Mouse (Mus musculus) splenic B cell, adult 2 months (primary cell): ENCODE data around the gene Gls.

Experiments
- DNase-seq: peaks from one replicate; pipeline ENCODE4 v3.0.0-alpha.2; 2011; ENCODE audit warnings: low read depth, low spot score
- H3K27me3 ChIP-seq: 2 replicates; pipeline ENCODE4 v1.6.1; 2012; ENCODE audit warnings: mild to moderate bottlenecking, low read length, moderate library complexity, mixed read lengths; ENCODE audit not compliant: control insufficient read depth, poor library complexity, insufficient read depth, severe bottlenecking
- H3K36me3 ChIP-seq: 2 replicates; pipeline ENCODE4 v1.6.1; 2012; ENCODE audit warnings: mild to moderate bottlenecking, low read length, moderate library complexity, mixed read lengths; ENCODE audit not compliant: control insufficient read depth, poor library complexity, insufficient read depth, severe bottlenecking

Gene Gls

DNA sequence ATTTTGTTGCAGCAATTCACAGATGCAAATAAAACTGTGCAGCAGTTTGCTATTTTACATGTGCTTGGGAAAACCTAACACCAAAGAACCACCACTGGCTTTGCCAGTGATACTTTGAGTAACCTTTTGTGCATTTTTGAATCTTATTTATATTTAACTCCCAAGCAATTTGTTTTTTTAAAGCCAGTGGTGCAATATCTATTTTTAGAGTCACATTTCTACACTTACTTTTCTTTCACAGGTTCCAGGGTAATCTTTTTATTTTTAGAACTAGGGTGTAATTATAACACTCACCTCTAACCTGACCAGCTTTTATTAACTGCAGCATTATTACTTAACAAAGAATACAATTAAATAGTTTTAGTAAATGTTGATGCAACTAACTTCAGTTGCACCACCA is 51.0 kb downstream of the Gls start:
- Histone ChIP-seq H3K36me3 (0 out of 2 replicates have a peak, but pooled peaks cover 1% of the 10 kb centered on the region), H3K27me3 (no peaks in the 10 kb centered on the region)
- DNase-seq = no peak

DNA sequence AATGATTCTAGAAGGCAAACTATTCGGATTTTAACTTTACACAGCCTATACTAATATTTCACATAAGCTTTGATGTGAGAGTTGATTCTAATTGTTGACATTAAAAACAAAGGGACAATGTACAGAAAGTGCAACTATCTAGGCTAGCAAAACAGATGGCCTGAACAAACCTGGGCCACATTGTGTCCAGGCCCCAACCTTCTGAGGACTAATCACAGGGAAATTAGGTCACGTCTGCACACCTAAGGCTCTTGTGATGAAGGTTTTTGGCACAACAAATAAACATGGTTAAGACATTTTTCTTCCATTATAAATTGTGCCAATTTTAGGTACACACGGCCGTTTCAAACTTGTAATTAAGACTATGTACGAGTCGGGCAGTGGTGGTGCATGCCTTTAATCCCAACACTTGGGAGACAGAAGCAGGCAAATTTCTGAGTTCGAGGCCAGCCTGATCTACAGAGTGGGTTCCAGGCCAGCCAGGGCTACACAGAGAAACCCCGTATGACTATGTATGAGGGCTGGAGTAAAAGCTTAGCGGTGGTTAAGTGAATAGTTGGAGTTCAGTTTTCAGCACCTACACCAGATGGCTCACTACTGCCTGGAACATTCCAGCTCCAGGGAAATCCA is 53.0 kb downstream of the Gls start:
- Histone ChIP-seq H3K36me3 (0 out of 2 replicates have a peak, but pooled peaks cover 1% of the 10 kb centered on the region), H3K27me3 (no peaks in the 10 kb centered on the region)
- DNase-seq = no peak

DNA sequence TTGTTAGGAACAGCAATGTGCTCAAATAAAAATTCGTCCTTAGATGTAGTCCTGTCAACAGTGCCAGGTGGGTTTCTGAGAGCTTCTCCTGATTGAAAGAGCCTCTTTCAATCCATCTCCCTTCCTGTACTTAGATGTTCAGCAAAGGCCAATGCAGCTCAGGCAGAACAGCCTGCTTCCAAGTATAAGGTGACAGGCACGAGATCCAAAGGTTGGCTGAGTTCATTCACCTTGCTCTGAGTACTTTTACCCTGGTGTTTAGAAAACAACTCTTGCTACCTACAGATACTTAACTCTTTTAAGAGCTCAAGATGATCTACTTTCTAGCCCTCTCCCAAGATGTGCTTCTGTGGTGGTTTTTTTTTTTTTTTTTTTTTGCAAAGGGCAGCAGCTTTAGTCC is 56.0 kb downstream of the Gls start:
- no peaks in the 10 kb centered on the region for H3K27me3 ChIP-seq
- H3K36me3 ChIP-seq = 0 out of 2 replicates have a peak, but pooled peaks cover 1% of the 10 kb centered on the region
- no peak for DNase-seq

DNA sequence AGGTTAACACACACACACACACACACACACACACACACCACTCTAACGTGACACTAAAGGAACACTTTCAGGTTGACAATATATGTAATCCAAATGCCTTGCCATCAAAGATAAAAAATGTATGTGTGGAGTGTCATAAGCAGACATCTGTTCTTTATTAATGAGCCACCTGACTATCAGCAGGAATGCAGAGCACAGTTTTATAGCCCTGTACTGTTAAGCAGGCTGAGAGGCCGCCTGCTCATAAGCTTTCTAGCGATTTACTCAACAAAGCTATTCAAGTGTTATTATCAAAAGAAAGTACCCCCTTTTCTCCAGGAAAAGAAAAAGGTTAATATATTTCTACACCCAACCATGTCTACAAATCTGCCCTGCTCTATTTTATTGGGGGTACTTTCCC is 57.0 kb downstream of the Gls start:
- DNase-seq = no peak
- no peaks in the 10 kb centered on the region for H3K27me3 ChIP-seq
- H3K36me3 ChIP-seq = 0 out of 2 replicates have a peak, but pooled peaks cover 1% of the 10 kb centered on the region

DNA sequence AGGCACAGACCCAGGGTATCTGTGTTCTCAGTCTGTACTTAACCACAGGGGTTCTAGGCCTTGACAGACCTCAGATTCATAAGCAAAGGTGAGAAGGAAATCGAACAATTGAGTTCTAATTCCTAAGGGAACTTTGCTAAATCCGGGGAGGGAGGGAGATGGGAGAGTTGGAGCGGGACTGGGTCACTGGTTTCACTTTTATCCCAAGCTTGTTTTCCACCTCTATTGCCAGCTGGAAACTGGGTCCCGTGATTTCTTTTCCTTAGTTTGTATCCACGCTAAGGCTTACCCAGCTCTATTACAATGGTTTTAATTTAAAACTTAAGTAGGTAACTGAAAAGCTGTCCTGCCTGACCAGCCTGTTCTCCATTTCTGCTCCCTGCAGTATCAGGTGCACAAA is 57.7 kb downstream of the Gls start:
- H3K27me3 ChIP-seq = no peaks in the 10 kb centered on the region
- H3K36me3 ChIP-seq = no peaks in the 10 kb centered on the region
- no peak for DNase-seq

DNA sequence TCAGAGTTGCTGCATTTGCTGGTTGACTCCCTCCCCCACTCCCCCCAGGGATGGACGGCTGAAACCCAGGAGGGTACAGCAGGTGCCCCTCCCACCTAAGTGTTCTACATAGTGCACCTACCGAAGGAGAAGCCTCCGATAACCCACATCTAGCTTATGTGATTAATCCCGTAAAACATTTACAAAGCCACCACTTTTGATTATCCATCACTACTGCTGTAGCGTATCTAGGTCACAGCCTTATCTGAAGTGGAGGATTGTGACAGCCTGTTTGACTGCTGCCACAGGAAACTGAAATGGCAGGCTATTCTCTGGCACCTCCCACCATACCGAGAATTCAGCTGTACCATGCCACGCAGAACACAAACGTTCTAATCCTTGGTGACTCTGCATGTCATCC is 61.8 kb downstream of the Gls start:
- DNase-seq = no peak
- peaks cover 3% of the 10 kb centered on the region; the same call in 1 of the 2 replicates for H3K36me3 ChIP-seq

DNA sequence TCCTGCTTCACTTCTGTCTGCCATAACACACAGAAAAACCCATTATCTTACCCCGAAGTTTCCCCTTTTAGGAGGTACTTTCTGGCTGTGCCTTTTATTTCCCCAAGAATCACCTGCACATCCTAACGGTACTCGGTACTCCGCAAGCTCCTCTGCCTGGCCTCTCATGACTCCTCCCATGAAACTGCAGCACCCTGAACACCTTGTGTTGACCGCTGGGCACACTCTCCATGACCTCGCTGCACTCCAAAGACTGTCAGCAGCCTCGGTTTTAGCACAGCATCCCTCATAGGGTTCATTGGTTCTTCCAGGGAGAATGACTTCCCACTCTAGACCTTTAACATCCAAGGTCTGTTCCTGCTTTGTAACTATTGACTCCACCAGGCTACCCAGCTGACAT is 62.3 kb downstream of the Gls start:
- DNase-seq = no peak
- Histone ChIP-seq H3K27me3 (no peaks in the 10 kb centered on the region), H3K36me3 (peaks cover 6% of the 10 kb centered on the region; the same call in 1 of the 2 replicates)

More for the DNA sequence above, 61.8 kb downstream of the Gls start:
- H3K27me3 ChIP-seq = no peaks in the 10 kb centered on the region

DNA sequence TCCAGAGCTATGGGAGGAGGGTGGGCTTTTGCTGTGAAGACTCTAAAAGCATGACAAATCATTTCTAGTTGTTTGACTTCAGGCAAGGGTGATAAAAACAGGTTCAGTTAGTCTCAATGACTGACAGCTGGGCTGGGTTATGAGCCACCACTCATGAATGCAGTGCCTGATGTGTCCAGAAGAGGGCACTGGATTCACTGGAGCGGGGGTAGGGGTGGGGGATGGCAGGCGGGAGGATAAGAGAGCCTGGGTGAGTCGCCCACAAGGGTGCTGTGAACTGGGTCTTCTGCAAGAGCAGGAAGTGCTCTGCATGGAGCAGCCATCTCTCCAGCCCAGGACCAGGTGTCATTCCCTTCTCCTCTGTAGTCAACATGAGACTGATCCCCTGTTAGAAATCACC is 63.0 kb downstream of the Gls start:
- Histone ChIP-seq H3K27me3 (no peaks in the 10 kb centered on the region), H3K36me3 (peaks cover 8% of the 10 kb centered on the region; the same call in 1 of the 2 replicates)
- peak; percentile 71 for DNase-seq

DNA sequence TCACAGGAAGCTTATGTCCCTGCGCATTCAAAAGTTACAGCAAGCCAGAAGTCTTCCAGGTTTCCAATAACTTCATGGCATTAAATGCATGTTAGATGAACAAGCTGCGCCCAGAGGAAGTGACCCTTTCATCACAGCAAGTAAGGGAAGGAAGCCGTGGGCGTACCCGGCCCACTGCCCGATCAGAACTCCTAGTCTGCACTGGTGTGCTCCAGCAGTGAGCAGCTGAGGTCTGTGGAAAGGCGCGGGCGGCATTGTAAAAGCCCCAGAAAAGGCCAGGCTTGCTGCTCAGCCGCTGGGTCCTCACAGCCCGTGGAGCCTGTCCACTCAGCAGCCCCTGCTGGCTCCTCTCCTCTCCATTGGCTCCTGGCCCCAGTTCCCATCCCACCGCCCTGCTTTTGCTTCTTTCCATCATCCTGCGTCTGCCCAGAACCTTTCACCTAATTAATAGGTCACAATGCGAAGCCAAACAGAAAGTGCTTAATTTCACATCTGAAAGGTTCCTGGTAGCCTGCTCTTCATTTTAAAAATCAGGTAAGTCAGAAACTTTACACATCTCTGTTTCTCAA is 66.3 kb downstream of the Gls start:
- H3K36me3 ChIP-seq = peaks cover 19% of the 10 kb centered on the region
- DNase-seq = peak; percentile 28

DNA sequence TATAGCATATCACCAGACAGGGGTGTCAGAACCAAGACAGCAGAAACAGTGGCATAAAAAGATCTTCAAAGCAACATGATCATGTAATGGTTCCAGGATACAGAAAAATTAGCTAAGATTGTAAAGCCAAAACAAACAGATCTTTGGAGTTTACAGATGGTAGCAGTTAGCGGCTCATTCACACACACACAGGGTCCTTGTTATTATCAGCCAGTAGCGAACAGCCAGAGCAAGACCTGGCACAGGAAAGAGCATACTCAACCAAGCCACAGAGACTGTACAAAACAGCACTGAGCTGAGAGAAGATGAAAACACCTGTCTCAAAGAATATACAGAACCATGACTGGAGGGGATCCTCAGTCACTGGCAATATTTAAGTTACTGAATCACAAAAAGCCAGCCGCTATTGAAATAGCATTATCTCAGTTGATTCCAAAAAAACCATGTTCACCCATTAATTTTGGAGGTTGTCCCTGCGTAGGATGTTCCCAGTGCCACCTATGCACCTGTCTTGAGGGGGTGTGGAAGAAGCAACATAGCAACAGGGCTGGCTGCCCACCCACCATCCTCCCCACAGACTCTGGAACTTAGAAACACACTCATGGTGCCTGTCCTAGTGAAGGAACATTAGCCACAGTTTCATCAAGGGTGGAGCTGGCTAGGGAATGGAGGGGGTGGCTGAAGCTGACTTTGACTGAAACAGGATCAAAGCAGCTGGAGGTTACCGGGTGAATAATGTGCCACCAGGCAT is 69.2 kb downstream of the Gls start:
- Histone ChIP-seq H3K36me3 (peaks cover 22% of the 10 kb centered on the region), H3K27me3 (no peaks in the 10 kb centered on the region)
- DNase-seq = no peak

More for the DNA sequence above, 66.3 kb downstream of the Gls start:
- H3K27me3 ChIP-seq = no peaks in the 10 kb centered on the region

DNA sequence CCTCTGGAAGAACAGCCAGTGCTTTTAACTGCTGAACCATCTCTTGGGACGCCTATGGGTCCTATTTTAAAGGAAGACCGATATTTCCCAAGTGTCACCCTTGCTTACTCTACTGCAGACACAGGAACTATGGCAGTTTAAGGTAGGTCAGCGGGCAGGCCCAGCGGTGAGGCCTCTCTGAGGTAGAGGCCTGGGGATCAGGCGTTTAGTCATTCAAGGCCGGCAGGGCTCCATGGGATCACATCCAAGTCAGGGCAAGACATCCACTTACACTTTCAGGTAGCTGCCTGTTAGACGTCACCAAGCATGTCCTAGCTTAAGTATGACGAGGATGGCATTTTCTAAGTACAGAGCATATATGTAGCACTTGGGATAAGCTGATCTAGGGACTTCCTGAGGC is 71.9 kb downstream of the Gls start:
- DNase-seq = no peak
- H3K27me3 ChIP-seq = no peaks in the 10 kb centered on the region
- peaks cover 33% of the 10 kb centered on the region for H3K36me3 ChIP-seq

DNA sequence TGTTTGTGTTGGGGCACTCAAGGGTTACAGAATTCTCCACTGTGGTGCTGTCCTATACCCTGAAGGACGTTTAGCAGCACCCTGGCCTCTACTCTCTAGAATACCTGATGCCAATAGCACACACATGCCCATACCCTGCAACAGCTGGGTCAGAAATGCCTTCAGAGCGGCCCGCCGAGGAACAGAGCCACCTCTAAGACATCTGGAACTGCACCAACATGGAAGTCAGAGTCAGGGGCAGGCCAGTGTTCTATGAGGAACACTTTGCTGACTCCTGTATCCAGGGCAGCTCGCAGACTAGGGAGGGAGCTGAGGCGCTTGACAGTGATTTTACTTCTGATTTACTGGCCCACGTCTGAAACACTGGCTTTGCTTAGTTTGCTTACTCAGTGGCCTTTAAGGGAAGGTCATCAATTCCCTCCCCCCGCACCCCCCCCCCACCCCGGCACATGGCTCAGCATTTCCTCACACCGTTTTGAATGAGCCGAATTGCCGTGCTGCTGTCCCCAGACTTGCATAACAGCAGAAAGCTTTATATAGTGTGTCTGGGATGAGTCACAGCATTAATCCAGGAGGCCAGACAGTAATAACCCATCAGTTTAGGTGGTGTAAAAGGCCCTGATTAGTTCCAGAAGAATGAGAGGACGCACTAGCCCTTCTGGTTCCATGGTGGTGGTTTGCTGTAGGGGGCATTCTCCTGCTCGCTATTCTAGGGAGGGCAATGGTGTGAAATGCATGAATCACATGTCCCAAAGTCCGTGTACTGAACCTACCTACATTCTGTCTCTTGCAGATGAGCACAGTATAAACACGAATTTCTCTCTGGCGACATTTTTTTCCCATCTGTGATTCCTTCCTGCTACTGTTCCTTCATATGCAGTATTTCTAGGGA is 74.3 kb downstream of the Gls start:
- no peaks in the 10 kb centered on the region for H3K27me3 ChIP-seq
- DNase-seq = no peak
- peaks cover 30% of the 10 kb centered on the region for H3K36me3 ChIP-seq

DNA sequence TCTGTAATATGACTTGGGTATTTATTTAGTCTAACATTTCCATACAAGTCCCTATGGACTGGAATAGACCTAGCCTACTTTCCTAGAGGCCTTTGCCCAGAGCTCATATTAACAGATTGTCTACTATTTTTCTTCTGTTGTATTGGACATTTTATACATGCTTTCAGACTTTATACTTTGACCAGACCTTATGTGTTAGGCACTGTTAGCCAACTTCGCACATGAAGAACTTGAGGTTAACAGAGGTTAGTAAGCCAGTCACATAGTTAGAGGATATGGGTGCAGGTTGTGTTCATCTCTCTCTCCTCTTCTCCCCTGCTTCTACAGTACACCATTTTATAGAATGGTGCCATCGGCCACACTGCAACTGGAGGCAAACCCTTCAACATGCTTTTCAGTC is 75.0 kb downstream of the Gls start:
- Histone ChIP-seq H3K27me3 (no peaks in the 10 kb centered on the region), H3K36me3 (peaks cover 28% of the 10 kb centered on the region)
- DNase-seq = no peak

DNA sequence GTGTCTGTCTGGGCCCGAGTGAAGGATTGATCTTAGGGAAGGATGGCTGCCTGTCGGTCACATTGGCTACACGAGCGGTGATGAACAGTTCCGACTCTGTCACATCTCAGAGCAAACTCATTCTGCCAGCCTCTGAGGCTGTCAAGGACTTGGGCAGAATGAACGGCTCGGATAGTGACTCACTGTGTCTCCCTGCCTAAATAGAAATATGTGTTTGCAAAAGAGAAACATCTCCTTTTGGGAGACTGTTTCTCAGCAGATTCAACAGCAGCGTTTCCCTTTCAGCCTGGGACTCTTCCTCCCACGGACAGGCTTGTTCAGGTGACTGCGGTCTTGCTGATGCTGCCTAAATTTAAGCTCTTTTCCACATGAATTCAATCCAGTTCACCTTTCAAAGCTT is 76.7 kb downstream of the Gls start:
- no peak for DNase-seq
- no peaks in the 10 kb centered on the region for H3K27me3 ChIP-seq
- peaks cover 34% of the 10 kb centered on the region for H3K36me3 ChIP-seq
